Mouse (Mus musculus) intestine, postnatal 0 days (tissue): ENCODE data around the gene Dhx40. TPM values are rescaled to one million over a fixed set of nuclear protein-coding genes. Genes with fewer than 3 reads are reported as not detected.

Experiments
- ATAC-seq: fragments of 200-750 bp; cut with Nextera tagmentation; 2 replicates; pipeline ENCODE4 v1.8.0; 2017; ENCODE audit warnings: mild to moderate bottlenecking, moderate TSS enrichment, moderate library complexity
- H3K27ac ChIP-seq: fragments of 300-500 bp; sonication (generic); 2 replicates; pipeline ENCODE4 v1.5.1; 2014; ENCODE audit warnings: mild to moderate bottlenecking, low read depth, low read length, moderate library complexity
- H3K27me3 ChIP-seq: fragments of 300-500 bp; sonication (generic); replicated peaks from 2 replicates; pipeline ENCODE4 v1.6.1; 2014; ENCODE audit warnings: low read length, mixed read lengths; ENCODE audit not compliant: control insufficient read depth, insufficient read depth
- H3K36me3 ChIP-seq: fragments of 300-500 bp; sonication (generic); 2 replicates; pipeline ENCODE4 v1.6.1; 2014; ENCODE audit warnings: mild to moderate bottlenecking, moderate library complexity; ENCODE audit not compliant: control insufficient read depth, insufficient read depth
- H3K4me1 ChIP-seq: fragments of 300-500 bp; sonication (generic); replicated peaks from 2 replicates; pipeline ENCODE4 v1.6.1; 2014; ENCODE audit warnings: antibody characterized with exemption, low read length, mixed read lengths; ENCODE audit not compliant: control insufficient read depth, insufficient read depth
- H3K4me2 ChIP-seq: fragments of 300-500 bp; sonication (generic); replicated peaks from 2 replicates; pipeline ENCODE4 v1.6.1; 2014; ENCODE audit warnings: low read depth, mild to moderate bottlenecking, moderate library complexity
- H3K4me3 ChIP-seq: fragments of 300-500 bp; sonication (generic); 2 replicates; pipeline ENCODE4 v1.5.1; 2014; ENCODE audit warnings: low read depth, low read length
- H3K9ac ChIP-seq: fragments of 300-500 bp; sonication (generic); 2 replicates; pipeline ENCODE4 v1.6.1; 2014; ENCODE audit warnings: mild to moderate bottlenecking, low read depth, low read length
- H3K9me3 ChIP-seq: fragments of 300-500 bp; sonication (generic); 2 replicates; pipeline ENCODE4 v1.6.1; 2016; ENCODE audit warnings: mixed run types; ENCODE audit not compliant: control insufficient read depth
- CTCF ChIP-seq: sonication (generic); IDR thresholded peaks from 2 replicates; pipeline ENCODE4 v1.5.1; 2016; ENCODE audit warnings: low read depth, mild to moderate bottlenecking, control low read depth, antibody characterized with exemption, moderate library complexity
- WGBS: fragments of 180-500 bp; shearing (Covaris S2); extraction: QIAGEN DNeasy Blood & Tissue Kit; methylation state at CpG from one replicate; pipeline ENCODE4 v1.1.7; 2014; 5-methylcytosine and 5-hydroxymethylcytosine counted together
- polyA plus RNA-seq: library from polyadenylated mRNA; unstranded; fragments of >200 nt; fragmentation: Nextera tagmentation; extraction: Ambion mirVana; gene quantifications from 2 replicates; pipeline ENCODE4 v1.2.1, GENCODE M21; 2015

Gene Dhx40
- polyA plus RNA-seq, 1 experiment from 2014 or later = 8.4 TPM

GRCm38 (mm10) chr11:86749776-86750423 is 57.6 kb downstream of the Dhx40 start:
- no peak for ATAC-seq
- Histone ChIP-seq H3K27ac (no peak overlapping the region), H3K36me3 (0 out of 2 replicates have a peak, but pooled peaks cover 4% of the 10 kb centered on the region), H3K27me3 (no peaks in the 10 kb centered on the region), H3K4me2 (0 out of 2 replicates have a peak overlapping the region, but pooled peaks have one; percentile 21), H3K4me3 (no peak overlapping the region), H3K9me3 (no peaks in the 10 kb centered on the region), H3K9ac (no peak overlapping the region), H3K4me1 (peaks cover 9% of the 10 kb centered on the region)
- WGBS = 55% methylated on average over 3 of the region's 3 CpGs
- no peak for TF ChIP-seq CTCF

GRCm38 (mm10) chr11:86745634-86746404 is 61.7 kb downstream of the Dhx40 start:
- H3K9me3 ChIP-seq = no peaks in the 10 kb centered on the region
- peak overlapping the region; percentile 2; the same call in 1 of the 2 replicates for H3K27ac ChIP-seq
- WGBS = 45% methylated on average over 3 of the region's 3 CpGs
- no peak overlapping the region for H3K4me3 ChIP-seq
- H3K4me2 ChIP-seq = no peak overlapping the region; the same call in 1 of the 2 replicates
- H3K4me1 ChIP-seq = peaks cover 3% of the 10 kb centered on the region; the same call in 1 of the 2 replicates
- no peaks in the 10 kb centered on the region for H3K27me3 ChIP-seq
- no peak for TF ChIP-seq CTCF
- no peak overlapping the region for H3K9ac ChIP-seq
- H3K36me3 ChIP-seq = 0 out of 2 replicates have a peak, but pooled peaks cover 4% of the 10 kb centered on the region
- ATAC-seq = no peak

GRCm38 (mm10) chr11:86742605-86743004 is 64.9 kb downstream of the Dhx40 start:
- H3K27me3 ChIP-seq = no peaks in the 10 kb centered on the region
- H3K4me1 ChIP-seq = 0 out of 2 replicates have a peak, but pooled peaks cover 3% of the 10 kb centered on the region
- 0 out of 2 replicates have a peak, but pooled peaks cover 4% of the 10 kb centered on the region for H3K36me3 ChIP-seq
- H3K9me3 ChIP-seq = no peaks in the 10 kb centered on the region
- no peak overlapping the region for H3K4me3 ChIP-seq
- TF ChIP-seq CTCF = no peak
- H3K9ac ChIP-seq = no peak overlapping the region
- 22% methylated on average over 2 of the region's 2 CpGs for WGBS
- ATAC-seq = no peak
- H3K27ac ChIP-seq = no peak overlapping the region
- H3K4me2 ChIP-seq = no peak overlapping the region

- no peak for TF ChIP-seq CTCF
- Histone ChIP-seq H3K27me3 (no peaks in the 10 kb centered on the region), H3K4me1 (0 out of 2 replicates have a peak, but pooled peaks cover 3% of the 10 kb centered on the region), H3K4me2 (no peak overlapping the region), H3K4me3 (no peak overlapping the region), H3K36me3 (0 out of 2 replicates have a peak, but pooled peaks cover 4% of the 10 kb centered on the region), H3K9me3 (no peaks in the 10 kb centered on the region), H3K9ac (no peak overlapping the region), H3K27ac (no peak overlapping the region)
- no peak for ATAC-seq
- WGBS = 85% methylated on average over 5 of the region's 5 CpGs
Observed at GRCm38 (mm10) chr11:86741505-86741904, 66.0 kb downstream of the Dhx40 start.

GRCm38 (mm10) chr11:86739470-86739869 is 68.1 kb downstream of the Dhx40 start:
- H3K4me1 ChIP-seq = no peaks in the 10 kb centered on the region
- H3K9me3 ChIP-seq = no peaks in the 10 kb centered on the region
- no peak overlapping the region for H3K9ac ChIP-seq
- no peak; the same call in none of the 2 replicates for ATAC-seq
- H3K4me2 ChIP-seq = 0 out of 2 replicates have a peak overlapping the region, but pooled peaks have one; percentile 38
- 40% methylated on average over 2 of the region's 2 CpGs for WGBS
- H3K36me3 ChIP-seq = peaks cover 5% of the 10 kb centered on the region; the same call in 1 of the 2 replicates
- TF ChIP-seq CTCF = no peak
- no peaks in the 10 kb centered on the region for H3K27me3 ChIP-seq
- H3K4me3 ChIP-seq = no peak overlapping the region
- H3K27ac ChIP-seq = no peak overlapping the region; the same call in 1 of the 2 replicates

GRCm38 (mm10) chr11:86738956-86739355 is 68.6 kb downstream of the Dhx40 start:
- peaks cover 5% of the 10 kb centered on the region; the same call in 1 of the 2 replicates for H3K36me3 ChIP-seq
- no peaks in the 10 kb centered on the region for H3K9me3 ChIP-seq
- no peak overlapping the region for H3K9ac ChIP-seq
- H3K4me3 ChIP-seq = no peak overlapping the region
- no peak for TF ChIP-seq CTCF
- peak; percentile 82 for ATAC-seq
- H3K27me3 ChIP-seq = no peaks in the 10 kb centered on the region
- no peaks in the 10 kb centered on the region for H3K4me1 ChIP-seq
- 0 out of 2 replicates have a peak overlapping the region, but pooled peaks have one; percentile 18 for H3K4me2 ChIP-seq
- H3K27ac ChIP-seq = no peak overlapping the region
- 34% methylated on average over 1 of the region's 1 CpGs for WGBS
